Mouse (Mus musculus): ENCODE results near the gene Rptor. TPM values are rescaled to one million over a fixed set of nuclear protein-coding genes. Genes with fewer than 3 reads are reported as not detected.
"Not testable (repeated sequence)": the region's sequence is repeated elsewhere in the genome, so short reads cannot be mapped to it uniquely, and the experiment has no call there.

The Rptor gene
- polyA plus RNA-seq, 1 experiment from 2014 or later = 3.9 TPM

DNA sequence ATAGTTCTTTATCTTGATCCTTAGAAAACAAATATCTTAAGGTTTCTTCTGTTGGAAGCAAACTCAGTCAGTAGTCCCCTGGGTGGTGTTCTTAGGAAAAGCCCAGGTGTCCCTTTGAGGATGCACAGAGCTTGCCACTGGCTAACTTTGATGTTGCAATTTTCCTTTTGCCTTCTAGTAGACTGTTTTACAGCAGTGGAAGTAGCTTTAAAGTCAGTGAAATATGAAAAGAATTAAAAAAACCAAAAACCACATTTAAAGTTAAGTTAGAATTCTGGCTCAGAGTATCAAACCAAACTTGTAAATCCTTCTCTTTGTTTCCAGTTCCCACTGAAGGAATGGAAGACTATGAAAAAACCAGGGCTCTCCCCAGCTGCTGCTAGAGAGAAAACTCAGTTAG, 47.8 kb downstream of the Rptor start:
- Histone ChIP-seq H3K4me1 (ENCODE audit: control insufficient read depth, low read depth, low read length) (no peaks in the 10 kb centered on the region; the same call in 1 of the 2 replicates), H3K27ac (ENCODE audit: low read length) (no peak overlapping the region), H3K36me3 (ENCODE audit: control insufficient read depth, insufficient read depth) (no peaks in the 10 kb centered on the region), H3K4me2 (ENCODE audit: low read depth, low read length) (no peak overlapping the region), H3K9me3 (replicated peaks; ENCODE audit: control insufficient read depth, low read length) (no peaks in the 10 kb centered on the region), H3K9ac (ENCODE audit: low read depth, low read length) (no peak overlapping the region), H3K4me3 (ENCODE audit: low read depth, low read length) (no peak overlapping the region), H3K27me3 (ENCODE audit: control insufficient read depth, insufficient read depth, low read depth, low read length) (no peaks in the 10 kb centered on the region)
- no peak for ATAC-seq (ENCODE audit: low read depth)

- Histone ChIP-seq H3K4me3 (ENCODE audit: low read depth, low read length) (no peak overlapping the region), H3K4me1 (ENCODE audit: control insufficient read depth, low read depth, low read length) (peaks cover 5% of the 10 kb centered on the region), H3K27ac (ENCODE audit: low read length) (no peak overlapping the region), H3K9me3 (replicated peaks; ENCODE audit: control insufficient read depth, low read length) (no peaks in the 10 kb centered on the region), H3K36me3 (ENCODE audit: control insufficient read depth, insufficient read depth) (no peaks in the 10 kb centered on the region), H3K9ac (ENCODE audit: low read depth, low read length) (no peak overlapping the region), H3K4me2 (ENCODE audit: low read depth, low read length) (no peak overlapping the region), H3K27me3 (ENCODE audit: control insufficient read depth, insufficient read depth, low read depth, low read length) (no peaks in the 10 kb centered on the region)
- 73% methylated on average over 9 of the region's 9 CpGs for WGBS (ENCODE audit: insufficient replicate concordance)
- ATAC-seq (ENCODE audit: low read depth) = no peak
Measured at GRCm38 (mm10) chr11:119653336-119653735, 50.6 kb downstream of the Rptor start.

DNA sequence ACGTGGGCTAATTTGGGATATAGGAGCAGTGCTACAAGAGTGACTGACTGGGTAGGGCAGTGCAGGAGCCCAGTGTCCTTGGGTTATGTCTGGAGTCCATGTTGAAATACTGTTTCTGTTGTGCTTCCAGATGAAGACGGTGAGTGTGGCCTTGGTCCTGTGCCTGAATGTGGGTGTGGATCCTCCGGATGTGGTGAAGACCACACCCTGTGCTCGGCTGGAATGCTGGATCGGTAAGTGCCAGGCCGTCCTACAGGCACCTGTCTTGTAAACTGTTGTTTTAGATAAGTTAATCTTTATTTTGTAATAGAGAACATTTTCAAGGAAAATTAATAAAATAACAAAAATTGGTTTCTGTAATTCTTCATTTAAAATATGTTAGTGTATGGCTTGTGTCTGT, 54.8 kb downstream of the Rptor start:
- Histone ChIP-seq H3K27me3 (ENCODE audit: control insufficient read depth, insufficient read depth, low read depth, low read length) (no peaks in the 10 kb centered on the region), H3K9me3 (replicated peaks; ENCODE audit: control insufficient read depth, low read length) (no peaks in the 10 kb centered on the region), H3K4me3 (ENCODE audit: low read depth, low read length) (no peak overlapping the region), H3K27ac (ENCODE audit: low read length) (no peak overlapping the region), H3K4me2 (ENCODE audit: low read depth, low read length) (peak overlapping the region; percentile 21; the same call in 1 of the 2 replicates), H3K4me1 (ENCODE audit: control insufficient read depth, low read depth, low read length) (peaks cover 13% of the 10 kb centered on the region), H3K9ac (ENCODE audit: low read depth, low read length) (no peak overlapping the region), H3K36me3 (ENCODE audit: control insufficient read depth, insufficient read depth) (no peaks in the 10 kb centered on the region)
- 43% methylated on average over 6 of the region's 6 CpGs for WGBS (ENCODE audit: insufficient replicate concordance)
- peak; percentile 58; the same call in 1 of the 2 replicates for ATAC-seq (ENCODE audit: low read depth)

- no peak overlapping the region for H3K4me2 ChIP-seq (ENCODE audit: low read depth, low read length)
- H3K9me3 ChIP-seq (replicated peaks; ENCODE audit: control insufficient read depth, low read length) = no peaks in the 10 kb centered on the region
- peaks cover 13% of the 10 kb centered on the region for H3K4me1 ChIP-seq (ENCODE audit: control insufficient read depth, low read depth, low read length)
- ATAC-seq (ENCODE audit: low read depth) = no peak
- 76% methylated on average over 3 of the region's 3 CpGs for WGBS (ENCODE audit: insufficient replicate concordance)
- no peak overlapping the region for H3K4me3 ChIP-seq (ENCODE audit: low read depth, low read length)
- H3K36me3 ChIP-seq (ENCODE audit: control insufficient read depth, insufficient read depth) = no peaks in the 10 kb centered on the region
- no peaks in the 10 kb centered on the region for H3K27me3 ChIP-seq (ENCODE audit: control insufficient read depth, insufficient read depth, low read depth, low read length)
- H3K27ac ChIP-seq (ENCODE audit: low read length) = no peak overlapping the region
- no peak overlapping the region for H3K9ac ChIP-seq (ENCODE audit: low read depth, low read length)
Measured at GRCm38 (mm10) chr11:119659296-119659695, 56.6 kb downstream of the Rptor start.

DNA sequence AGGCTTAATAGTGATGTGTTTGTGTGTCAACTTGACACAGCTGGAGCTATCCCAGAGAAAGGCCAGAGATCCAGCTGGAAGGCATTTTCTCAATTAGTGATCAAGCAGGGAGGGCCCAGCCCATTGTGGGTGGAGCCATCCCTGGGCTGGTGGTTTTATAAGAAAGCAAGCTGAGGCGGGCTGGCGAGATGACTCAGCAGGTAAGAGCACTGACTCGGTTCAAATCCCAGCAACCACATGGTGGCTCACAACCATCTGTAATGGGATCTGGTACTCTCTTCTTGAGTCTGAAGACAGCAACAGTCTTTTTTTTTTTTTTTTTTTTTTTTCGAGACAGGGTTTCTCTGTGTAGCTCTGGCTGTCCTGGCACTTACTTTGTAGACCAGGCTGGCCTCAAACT, 58.8 kb downstream of the Rptor start:
- H3K4me2 ChIP-seq (ENCODE audit: low read depth, low read length); H3K36me3 ChIP-seq (ENCODE audit: control insufficient read depth, insufficient read depth); H3K9me3 ChIP-seq (replicated peaks; ENCODE audit: control insufficient read depth, low read length); H3K4me3 ChIP-seq (ENCODE audit: low read depth, low read length); H3K27ac ChIP-seq (ENCODE audit: low read length); H3K27me3 ChIP-seq (ENCODE audit: control insufficient read depth, insufficient read depth, low read depth, low read length); H3K9ac ChIP-seq (ENCODE audit: low read depth, low read length): not testable (repeated sequence)
- peak; percentile 84 for ATAC-seq (ENCODE audit: low read depth)
- peaks cover 16% of the 10 kb centered on the region for H3K4me1 ChIP-seq (ENCODE audit: control insufficient read depth, low read depth, low read length)
- WGBS (ENCODE audit: insufficient replicate concordance) = 14% methylated on average over 4 of the region's 4 CpGs

DNA sequence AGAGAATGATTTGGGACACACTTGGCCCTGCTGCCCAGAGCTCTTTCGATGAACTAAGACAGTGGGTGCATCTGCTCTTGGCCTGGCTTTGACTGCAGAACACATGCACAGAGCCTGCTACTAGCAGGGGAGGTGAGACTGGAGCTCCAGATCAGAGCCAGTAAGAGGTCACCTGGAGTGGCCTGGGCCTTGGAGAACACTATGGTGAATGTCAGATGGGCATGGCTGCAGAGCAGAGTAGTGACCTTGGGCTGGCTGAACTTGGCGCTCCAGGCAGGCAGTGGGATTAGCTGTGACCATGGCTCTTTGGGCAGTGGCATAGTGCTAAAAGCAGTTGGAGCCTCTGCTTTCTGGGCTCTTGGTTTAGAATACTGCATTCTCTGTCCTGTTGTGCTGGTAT, 61.2 kb downstream of the Rptor start:
- H3K27me3 ChIP-seq (ENCODE audit: control insufficient read depth, insufficient read depth, low read depth, low read length) = no peaks in the 10 kb centered on the region
- H3K4me1 ChIP-seq (ENCODE audit: control insufficient read depth, low read depth, low read length) = peaks cover 13% of the 10 kb centered on the region
- ATAC-seq (ENCODE audit: low read depth) = no peak
- H3K4me3 ChIP-seq (ENCODE audit: low read depth, low read length) = no peak overlapping the region
- H3K9me3 ChIP-seq (replicated peaks; ENCODE audit: control insufficient read depth, low read length) = no peaks in the 10 kb centered on the region
- no peak overlapping the region for H3K9ac ChIP-seq (ENCODE audit: low read depth, low read length)
- no peak overlapping the region for H3K27ac ChIP-seq (ENCODE audit: low read length)
- H3K36me3 ChIP-seq (ENCODE audit: control insufficient read depth, insufficient read depth) = no peaks in the 10 kb centered on the region
- 83% methylated on average over 2 of the region's 2 CpGs for WGBS (ENCODE audit: insufficient replicate concordance)
- no peak overlapping the region for H3K4me2 ChIP-seq (ENCODE audit: low read depth, low read length)

- no peak overlapping the region for H3K4me2 ChIP-seq (ENCODE audit: low read depth, low read length)
- no peaks in the 10 kb centered on the region for H3K36me3 ChIP-seq (ENCODE audit: control insufficient read depth, insufficient read depth)
- no peak for ATAC-seq (ENCODE audit: low read depth)
- H3K9ac ChIP-seq (ENCODE audit: low read depth, low read length) = no peak overlapping the region
- H3K4me3 ChIP-seq (ENCODE audit: low read depth, low read length) = no peak overlapping the region
- H3K9me3 ChIP-seq (replicated peaks; ENCODE audit: control insufficient read depth, low read length) = no peaks in the 10 kb centered on the region
- 79% methylated on average over 10 of the region's 10 CpGs for whole genome bisulfite sequencing (ENCODE audit: insufficient replicate concordance)
- no peak overlapping the region for H3K27ac ChIP-seq (ENCODE audit: low read length)
- H3K4me1 ChIP-seq (ENCODE audit: control insufficient read depth, low read depth, low read length) = peaks cover 17% of the 10 kb centered on the region
- no peaks in the 10 kb centered on the region for H3K27me3 ChIP-seq (ENCODE audit: control insufficient read depth, insufficient read depth, low read depth, low read length)
Measured at GRCm38 (mm10) chr11:119664678-119665307, 62.1 kb downstream of the Rptor start.

DNA sequence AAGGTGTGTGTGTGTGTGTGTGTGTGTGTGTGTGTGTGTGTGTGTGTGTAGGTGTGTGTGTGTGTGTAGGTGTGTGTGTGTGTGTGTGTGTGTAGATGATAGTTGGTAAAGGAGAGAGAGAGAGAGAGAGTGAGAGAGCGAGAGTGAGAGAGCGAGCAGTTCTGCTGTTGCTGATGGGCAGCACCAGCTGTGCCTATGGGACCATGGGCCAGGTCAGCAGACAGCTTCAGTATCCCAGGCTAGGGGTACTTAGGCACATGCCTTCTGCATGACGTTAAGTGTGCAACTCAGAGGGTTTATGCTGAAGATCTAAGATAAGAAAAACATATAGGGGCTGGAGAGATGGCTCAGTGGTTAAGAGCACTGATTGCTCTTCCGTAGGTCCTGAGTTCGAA, 62.6 kb downstream of the Rptor start:
- H3K9ac ChIP-seq (ENCODE audit: low read depth, low read length) = no peak overlapping the region
- ATAC-seq (ENCODE audit: low read depth) = no peak
- no peaks in the 10 kb centered on the region for H3K36me3 ChIP-seq (ENCODE audit: control insufficient read depth, insufficient read depth)
- no peak overlapping the region for H3K27ac ChIP-seq (ENCODE audit: low read length)
- H3K4me3 ChIP-seq (ENCODE audit: low read depth, low read length) = no peak overlapping the region
- 73% methylated on average over 5 of the region's 5 CpGs for WGBS (ENCODE audit: insufficient replicate concordance)
- no peak overlapping the region for H3K4me2 ChIP-seq (ENCODE audit: low read depth, low read length)
- no peaks in the 10 kb centered on the region for H3K27me3 ChIP-seq (ENCODE audit: control insufficient read depth, insufficient read depth, low read depth, low read length)
- H3K4me1 ChIP-seq (ENCODE audit: control insufficient read depth, low read depth, low read length) = peaks cover 22% of the 10 kb centered on the region
- H3K9me3 ChIP-seq (replicated peaks; ENCODE audit: control insufficient read depth, low read length) = no peaks in the 10 kb centered on the region

DNA sequence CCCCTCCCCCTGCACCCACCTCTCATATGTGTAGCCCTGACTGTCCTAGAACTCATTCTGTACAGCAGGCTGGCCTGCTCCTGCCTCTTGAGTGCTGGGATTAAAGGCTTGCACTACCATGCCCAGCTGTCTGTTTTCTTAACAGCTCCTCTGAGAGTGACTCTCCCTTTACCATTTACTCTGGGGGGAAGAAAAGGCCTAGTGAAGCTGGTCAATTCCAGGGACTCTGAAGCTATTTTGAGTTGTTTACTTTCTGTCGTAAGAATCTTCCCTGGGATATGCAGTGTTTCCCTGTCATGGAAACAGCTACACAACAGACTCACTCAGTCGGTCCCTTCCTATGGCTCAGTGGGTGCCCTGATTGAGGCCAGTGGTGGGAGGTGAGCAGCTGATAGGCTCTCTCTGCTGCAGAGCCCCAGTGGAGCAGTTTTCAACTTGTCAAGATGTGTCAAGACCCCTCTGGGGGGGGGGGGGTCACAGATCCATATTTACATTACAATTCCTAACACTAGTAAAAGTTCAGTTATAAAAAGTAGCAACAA, 63.9 kb downstream of the Rptor start:
- WGBS (ENCODE audit: insufficient replicate concordance) = 44% methylated on average over 2 of the region's 2 CpGs
- ATAC-seq (ENCODE audit: low read depth) = no peak
- no peaks in the 10 kb centered on the region for H3K27me3 ChIP-seq (ENCODE audit: control insufficient read depth, insufficient read depth, low read depth, low read length)
- H3K27ac ChIP-seq (ENCODE audit: low read length) = no peak overlapping the region
- H3K9me3 ChIP-seq (replicated peaks; ENCODE audit: control insufficient read depth, low read length) = no peaks in the 10 kb centered on the region
- H3K9ac ChIP-seq (ENCODE audit: low read depth, low read length) = no peak overlapping the region
- no peak overlapping the region for H3K4me2 ChIP-seq (ENCODE audit: low read depth, low read length)
- H3K4me1 ChIP-seq (ENCODE audit: control insufficient read depth, low read depth, low read length) = peaks cover 30% of the 10 kb centered on the region
- H3K4me3 ChIP-seq (ENCODE audit: low read depth, low read length) = no peak overlapping the region
- H3K36me3 ChIP-seq (ENCODE audit: control insufficient read depth, insufficient read depth) = no peaks in the 10 kb centered on the region

Measured in liver, embryonic 16.5 days (tissue).